Mouse (Mus musculus) retina, postnatal 1 day (tissue): Measurements from ENCODE around the gene Trappc11.
"Not testable (repeated sequence)": the region's sequence is repeated elsewhere in the genome, so short reads cannot be mapped to it uniquely, and the experiment has no call there.

Experiments used
- DNase-seq: peaks from one replicate; pipeline ENCODE4 v3.0.0-alpha.2; 2012

Trappc11 gene

DNA sequence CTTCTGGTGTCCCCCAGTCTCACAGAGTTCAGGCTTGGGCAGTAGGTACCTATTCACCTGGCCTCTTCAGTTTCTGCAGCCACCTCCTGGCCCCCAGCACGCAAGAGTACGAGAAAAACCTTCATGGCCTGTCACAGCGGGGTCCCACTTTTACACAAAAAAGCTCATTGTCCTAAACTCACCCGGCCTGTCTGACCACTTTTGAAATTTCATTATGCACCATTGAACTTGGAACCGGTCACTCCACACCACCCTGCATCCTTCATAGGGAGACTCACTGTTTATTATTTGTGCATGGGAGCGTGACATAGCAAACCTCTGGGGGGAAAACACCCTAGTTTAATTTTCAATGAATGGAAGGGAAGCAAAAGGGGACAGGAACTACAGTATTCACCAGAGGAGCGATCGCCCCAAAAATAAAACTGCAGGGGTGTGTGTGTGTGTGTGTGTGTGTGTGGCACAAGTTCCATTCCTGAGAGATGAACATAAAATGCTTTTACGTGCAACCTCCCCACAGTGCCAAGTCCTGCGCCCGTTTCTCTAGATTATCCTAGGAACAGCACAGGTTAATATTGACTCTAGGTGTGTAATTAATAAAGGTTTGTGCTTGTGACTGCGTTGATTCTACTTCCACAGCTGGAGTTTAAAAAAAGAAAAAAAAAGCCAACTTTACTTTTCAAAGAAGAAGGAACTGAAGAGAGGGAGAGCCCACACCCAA is 50.8 kb downstream of the Trappc11 start:
- peak; percentile 72 for DNase-seq

GRCm38 (mm10) chr8:47480039-47480438 is 53.2 kb downstream of the Trappc11 start:
- no peak for DNase-seq

GRCm38 (mm10) chr8:47461650-47462049 is 71.6 kb downstream of the Trappc11 start:
- DNase-seq: no peak

DNA sequence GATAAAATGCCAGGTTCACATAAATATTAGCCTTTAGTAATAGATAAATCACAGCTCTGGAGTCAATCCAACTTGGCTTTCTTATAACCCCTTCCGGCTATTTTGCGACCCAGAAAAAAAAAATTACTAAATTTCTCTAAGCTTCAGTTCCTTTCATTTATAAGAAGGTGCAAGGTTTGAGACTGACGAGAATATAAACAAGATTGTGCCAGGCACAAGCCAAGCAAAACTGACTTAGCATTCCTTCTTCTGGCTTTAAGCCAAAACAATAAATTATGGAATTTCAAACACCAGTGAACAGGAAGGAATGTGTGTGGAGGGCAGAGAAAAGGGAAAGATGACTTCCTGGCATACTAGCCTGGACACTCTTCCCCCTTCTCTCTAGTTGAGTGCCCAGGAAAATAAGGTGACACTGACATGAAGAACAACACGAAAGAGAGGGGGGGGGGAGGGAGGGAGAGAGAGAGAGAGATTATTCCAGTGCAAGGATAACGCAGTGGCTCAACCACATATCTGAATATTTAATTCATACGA is 74.0 kb downstream of the Trappc11 start:
- no peak for DNase-seq

GRCm38 (mm10) chr8:47458591-47458990 is 74.7 kb downstream of the Trappc11 start:
- no peak for DNase-seq

DNA sequence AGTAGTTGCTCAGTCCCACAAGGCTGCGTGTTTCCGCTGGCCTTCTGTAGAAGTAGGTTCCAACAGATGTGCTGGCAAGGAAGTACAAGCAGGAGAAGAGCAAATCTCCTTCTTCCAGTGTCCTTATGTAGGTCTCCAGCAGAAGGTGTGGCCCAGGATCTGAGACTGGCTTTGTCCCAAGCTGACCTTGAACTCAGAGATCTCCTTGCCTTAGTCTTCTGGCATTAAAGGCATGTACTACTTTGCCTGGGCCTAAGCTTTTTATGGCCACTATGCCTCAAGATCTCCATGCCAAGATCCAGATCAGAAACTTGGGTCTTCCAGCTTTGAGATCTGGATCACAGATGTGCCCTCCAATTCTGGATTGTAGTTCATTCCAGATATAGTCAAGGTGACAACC is 84.1 kb downstream of the Trappc11 start:
- not testable (repeated sequence) for DNase-seq

DNA sequence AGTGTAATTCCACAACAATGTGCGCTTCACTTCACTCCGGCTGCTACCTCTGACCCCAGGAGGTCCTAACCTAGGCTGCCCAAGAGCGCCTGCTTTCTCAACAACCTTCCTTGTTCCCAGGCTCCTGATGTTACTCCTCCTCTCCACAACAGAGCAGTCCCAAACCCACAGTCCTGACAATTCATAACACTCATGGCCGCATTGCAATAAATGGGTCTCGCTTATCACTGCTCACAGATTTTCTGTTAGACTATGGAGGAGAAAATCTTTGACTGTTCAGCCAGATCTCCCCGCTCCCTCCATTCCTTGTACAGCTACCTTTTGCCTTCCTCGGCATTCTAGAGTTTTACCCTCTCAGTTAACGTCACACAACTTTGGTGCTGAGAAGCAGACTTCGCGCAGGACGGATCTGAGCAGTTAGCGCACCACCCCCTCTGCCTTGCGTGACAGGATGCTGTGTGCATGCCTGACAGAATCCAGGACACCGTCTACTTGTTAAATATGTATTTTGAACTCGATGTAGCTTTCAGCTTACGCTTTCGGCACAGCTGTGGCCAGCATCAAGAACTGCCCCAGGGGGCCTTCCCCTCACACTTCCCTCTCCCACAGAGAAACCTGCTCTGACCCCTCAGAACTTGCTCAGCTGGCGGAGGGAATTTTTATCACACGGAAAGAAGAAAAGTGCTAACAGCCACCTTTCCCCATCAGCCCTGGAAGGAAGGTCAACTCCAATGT is 86.8 kb downstream of the Trappc11 start, which contains the start of gene Stox2:
Gene Stox2 (minus strand): TSS at position 51 of the 735 bp plus-strand sequence.
- peak; percentile 46 for DNase-seq
